Mouse (Mus musculus): ENCODE data around the gene AB124611.
A peak's percentile ranks its signal among the peaks of the same experiment; 100 is the strongest.
"Not testable (repeated sequence)": the region's sequence is repeated elsewhere in the genome, so short reads cannot be mapped to it uniquely, and the experiment has no call there.

AB124611 gene

GRCm38 (mm10) chr9:21525937-21526633, at the start of gene AB124611:
TSS of gene AB124611 (plus strand) at chr9:21526176.
- no peak for DNase-seq

- DNase-seq = no peak
Observed at GRCm38 (mm10) chr9:21477707-21478106, 48.3 kb upstream of the AB124611 start.

GRCm38 (mm10) chr9:21484065-21484464, 41.9 kb upstream of the AB124611 start:
- DNase-seq = no peak

GRCm38 (mm10) chr9:21488246-21488645, 37.7 kb upstream of the AB124611 start:
- DNase-seq = not testable (repeated sequence)

- DNase-seq = no peak
Observed at GRCm38 (mm10) chr9:21490696-21491095, 35.3 kb upstream of the AB124611 start.

- DNase-seq = no peak
Observed at GRCm38 (mm10) chr9:21493907-21494306, 32.1 kb upstream of the AB124611 start.

- DNase-seq = no peak
Observed at GRCm38 (mm10) chr9:21494726-21495125, 31.2 kb upstream of the AB124611 start.

GRCm38 (mm10) chr9:21496308-21497049, 29.5 kb upstream of the AB124611 start:
- DNase-seq = no peak

GRCm38 (mm10) chr9:21497050-21497542, 28.9 kb upstream of the AB124611 start:
- no peak for DNase-seq

GRCm38 (mm10) chr9:21497664-21498063, 28.3 kb upstream of the AB124611 start:
- DNase-seq = no peak

GRCm38 (mm10) chr9:21498284-21498902, 27.6 kb upstream of the AB124611 start:
- no peak for DNase-seq

- no peak for DNase-seq
Observed at GRCm38 (mm10) chr9:21503352-21503751, 22.6 kb upstream of the AB124611 start.

- no peak for DNase-seq
Observed at GRCm38 (mm10) chr9:21505767-21506166, 20.2 kb upstream of the AB124611 start.

GRCm38 (mm10) chr9:21507753-21508430, 18.1 kb upstream of the AB124611 start:
- DNase-seq = no peak

- DNase-seq = no peak
Observed at GRCm38 (mm10) chr9:21508871-21509404, 17.0 kb upstream of the AB124611 start.

GRCm38 (mm10) chr9:21509772-21510688, 15.9 kb upstream of the AB124611 start, which contains the start of gene Tmed1:
TSS of gene Tmed1 (minus strand) at chr9:21510252.
- peak; percentile 94 for DNase-seq

- DNase-seq = no peak
Observed at GRCm38 (mm10) chr9:21510689-21511015, 15.3 kb upstream of the AB124611 start.

GRCm38 (mm10) chr9:21511052-21511451, 14.9 kb upstream of the AB124611 start:
- DNase-seq = no peak

- no peak for DNase-seq
Observed at GRCm38 (mm10) chr9:21513466-21513865, 12.5 kb upstream of the AB124611 start.

GRCm38 (mm10) chr9:21517947-21518495, 8.0 kb upstream of the AB124611 start:
- DNase-seq = no peak

- DNase-seq = not testable (repeated sequence)
Observed at GRCm38 (mm10) chr9:21518690-21519089, 7.3 kb upstream of the AB124611 start.
